Mouse (Mus musculus): ENCODE data around the gene Adcy3. TPM values are rescaled to one million over a fixed set of nuclear protein-coding genes. Genes with fewer than 3 reads are reported as not detected.

Gene Adcy3
- 16.5 and 17.4 TPM in 2 replicates for polyA plus RNA-seq (2015; fragmentation: Nextera tagmentation; extraction: Ambion mirVana)

DNA sequence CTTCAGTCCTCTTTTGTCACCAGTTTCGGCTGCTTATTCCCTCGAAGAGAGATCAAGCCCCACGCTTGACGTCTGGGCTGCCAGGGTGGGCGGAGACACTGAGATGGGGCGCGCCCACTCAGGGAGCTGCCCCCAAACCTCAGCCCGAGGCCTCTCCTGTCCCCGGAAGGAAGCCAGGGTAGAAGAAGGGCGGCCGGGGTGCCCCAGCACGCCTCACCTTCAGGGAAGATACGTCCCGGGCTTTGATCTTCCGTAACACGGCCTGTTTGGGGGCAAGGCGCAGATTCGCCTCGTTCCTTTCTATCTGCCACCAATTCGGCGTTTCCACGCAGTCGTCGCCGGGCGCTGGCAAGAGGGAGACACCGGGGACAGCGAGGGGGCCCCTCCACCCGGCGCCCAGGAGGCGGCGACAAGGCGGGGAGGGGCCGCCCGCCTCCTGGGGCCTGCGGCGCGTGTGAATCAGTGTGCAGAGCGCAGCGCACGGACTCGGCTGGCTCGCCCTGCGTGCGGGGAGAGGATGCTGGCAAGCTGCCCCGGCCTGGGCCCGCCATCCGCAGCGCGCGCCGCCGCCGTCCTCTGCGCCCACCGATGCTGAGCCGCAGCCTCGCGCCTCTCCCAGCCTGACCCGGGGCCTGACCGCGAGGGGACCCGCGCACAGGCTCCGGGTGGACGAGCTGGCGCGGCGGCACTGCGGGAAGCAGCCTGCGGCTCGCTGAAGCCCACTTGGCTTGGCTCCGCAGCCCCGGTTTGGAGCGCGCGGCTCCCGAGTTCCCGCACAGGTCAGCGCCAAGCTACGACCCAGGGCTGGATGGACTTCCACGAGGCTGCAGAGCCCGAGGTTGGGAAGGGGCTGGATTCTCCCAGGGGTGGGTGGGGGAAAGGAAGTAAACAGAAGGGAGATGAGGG, at the start of gene Adcy3:
Gene Adcy3, plus strand, starts transcription at position 163 of the 906 bp plus-strand sequence.
- under 1% methylated on average over 76 of the region's 83 CpGs for WGBS
- Histone ChIP-seq H3K27me3 (no peaks in the 10 kb centered on the region), H3K36me3 (peaks cover 5% of the 10 kb centered on the region; the same call in 1 of the 2 replicates), H3K9me3 (replicated peaks) (no peaks in the 10 kb centered on the region), H3K9ac (peak within 1 kb of the TSS; percentile 47), H3K4me2 (replicated peaks) (peak within 1 kb of the TSS; percentile 81), H3K4me3 (replicated peaks) (peak within 1 kb of the TSS; percentile 64), H3K4me1 (peaks cover 33% of the 10 kb centered on the region), H3K27ac (replicated peaks) (peak within 1 kb of the TSS; percentile 82)
- peak; percentile 85 for ATAC-seq (ENCODE audit: insufficient number of reproducible peaks, low FRiP score, low TSS enrichment, low read depth)

DNA sequence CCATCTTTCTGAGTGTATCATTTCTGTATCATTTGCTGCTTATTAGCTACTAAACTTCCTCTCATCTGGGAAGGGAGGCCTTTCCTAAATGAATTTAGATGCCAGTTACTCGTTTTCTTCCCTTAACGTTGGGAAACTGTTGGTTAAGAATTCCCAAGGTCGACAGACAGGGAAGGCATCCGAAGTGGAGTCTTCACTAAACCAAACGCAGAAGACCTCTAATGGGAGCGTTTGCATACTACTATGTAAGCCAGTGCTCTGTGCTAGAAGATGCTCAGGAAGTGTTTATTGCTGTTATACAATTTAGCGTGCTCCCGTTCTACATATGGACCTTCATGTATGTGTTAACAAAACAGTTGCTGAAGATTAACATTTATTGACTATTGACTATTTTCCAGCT, 49.5 kb upstream of the Adcy3 start:
- peaks cover 24% of the 10 kb centered on the region for H3K36me3 ChIP-seq
- peak overlapping the region; percentile 73 for H3K4me2 ChIP-seq (replicated peaks)
- H3K4me1 ChIP-seq: peaks cover 8% of the 10 kb centered on the region
- no peaks in the 10 kb centered on the region for H3K9me3 ChIP-seq (replicated peaks)
- H3K27ac ChIP-seq (replicated peaks): no peak overlapping the region
- H3K9ac ChIP-seq: no peak overlapping the region
- no peaks in the 10 kb centered on the region for H3K27me3 ChIP-seq
- H3K4me3 ChIP-seq (replicated peaks): peak overlapping the region; percentile 68
- no peak for ATAC-seq (ENCODE audit: insufficient number of reproducible peaks, low FRiP score, low TSS enrichment, low read depth)
- 56% methylated on average over 8 of the region's 8 CpGs for WGBS

DNA sequence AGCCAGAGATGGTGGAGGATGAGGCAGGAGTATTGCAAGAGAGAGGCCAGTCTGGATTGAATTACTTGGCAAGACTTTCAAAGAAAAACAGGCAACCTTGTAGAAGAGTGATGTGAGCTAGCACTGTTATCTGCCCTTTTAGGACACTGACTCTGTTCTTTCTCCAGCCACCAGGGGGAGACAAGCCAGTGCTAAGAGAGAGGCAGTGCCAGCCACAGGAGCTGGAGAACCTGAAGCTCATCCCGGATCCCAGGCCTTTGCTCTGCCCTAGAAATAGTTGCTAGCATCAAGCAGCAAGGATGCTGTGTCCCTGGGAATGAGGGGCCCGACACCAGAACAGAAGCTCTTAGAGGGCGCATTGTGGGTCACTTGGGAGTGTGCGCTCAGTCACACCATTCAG, 25.5 kb upstream of the Adcy3 start:
- ATAC-seq (ENCODE audit: insufficient number of reproducible peaks, low FRiP score, low TSS enrichment, low read depth): no peak
- 69% methylated on average over 4 of the region's 4 CpGs for WGBS
- H3K27ac ChIP-seq (replicated peaks): no peak overlapping the region

GRCm38 (mm10) chr12:4116132-4116531, 16.8 kb upstream of the Adcy3 start:
- Histone ChIP-seq H3K4me1 (0 out of 2 replicates have a peak, but pooled peaks cover 4% of the 10 kb centered on the region), H3K36me3 (no peaks in the 10 kb centered on the region; the same call in none of the 2 replicates), H3K9me3 (replicated peaks) (no peaks in the 10 kb centered on the region), H3K9ac (no peak overlapping the region), H3K4me2 (replicated peaks) (no peak overlapping the region), H3K27ac (replicated peaks) (no peak overlapping the region), H3K27me3 (no peaks in the 10 kb centered on the region), H3K4me3 (replicated peaks) (no peak overlapping the region)
- 77% methylated on average over 9 of the region's 9 CpGs for WGBS
- no peak for ATAC-seq (ENCODE audit: insufficient number of reproducible peaks, low FRiP score, low TSS enrichment, low read depth)

More for the DNA sequence above, 25.5 kb upstream of the Adcy3 start:
- Histone ChIP-seq H3K4me1 (no peaks in the 10 kb centered on the region), H3K36me3 (peaks cover 30% of the 10 kb centered on the region), H3K4me2 (replicated peaks) (no peak overlapping the region), H3K9ac (no peak overlapping the region), H3K9me3 (replicated peaks) (no peaks in the 10 kb centered on the region), H3K4me3 (replicated peaks) (no peak overlapping the region), H3K27me3 (no peaks in the 10 kb centered on the region)

GRCm38 (mm10) chr12:4117136-4117535, 15.8 kb upstream of the Adcy3 start:
- Histone ChIP-seq H3K27ac (replicated peaks) (no peak overlapping the region), H3K9ac (no peak overlapping the region), H3K4me2 (replicated peaks) (no peak overlapping the region), H3K4me3 (replicated peaks) (no peak overlapping the region), H3K9me3 (replicated peaks) (no peaks in the 10 kb centered on the region), H3K27me3 (no peaks in the 10 kb centered on the region), H3K4me1 (0 out of 2 replicates have a peak, but pooled peaks cover 4% of the 10 kb centered on the region), H3K36me3 (no peaks in the 10 kb centered on the region; the same call in none of the 2 replicates)
- WGBS: 63% methylated on average over 3 of the region's 3 CpGs
- ATAC-seq (ENCODE audit: insufficient number of reproducible peaks, low FRiP score, low TSS enrichment, low read depth): no peak

GRCm38 (mm10) chr12:4117579-4117978, 15.3 kb upstream of the Adcy3 start:
- H3K4me2 ChIP-seq (replicated peaks): no peak overlapping the region
- no peak overlapping the region for H3K4me3 ChIP-seq (replicated peaks)
- H3K36me3 ChIP-seq: no peaks in the 10 kb centered on the region; the same call in none of the 2 replicates
- H3K27me3 ChIP-seq: no peaks in the 10 kb centered on the region
- H3K9me3 ChIP-seq (replicated peaks): no peaks in the 10 kb centered on the region
- no peak overlapping the region for H3K27ac ChIP-seq (replicated peaks)
- no peak for ATAC-seq (ENCODE audit: insufficient number of reproducible peaks, low FRiP score, low TSS enrichment, low read depth)
- no peak overlapping the region for H3K9ac ChIP-seq
- 0 out of 2 replicates have a peak, but pooled peaks cover 4% of the 10 kb centered on the region for H3K4me1 ChIP-seq
- WGBS: 61% methylated on average over 4 of the region's 4 CpGs

- ATAC-seq (ENCODE audit: insufficient number of reproducible peaks, low FRiP score, low TSS enrichment, low read depth): no peak
These were observed 5.6 kb upstream of the Adcy3 start for GRCm38 (mm10) chr12:4127346-4127745.

DNA sequence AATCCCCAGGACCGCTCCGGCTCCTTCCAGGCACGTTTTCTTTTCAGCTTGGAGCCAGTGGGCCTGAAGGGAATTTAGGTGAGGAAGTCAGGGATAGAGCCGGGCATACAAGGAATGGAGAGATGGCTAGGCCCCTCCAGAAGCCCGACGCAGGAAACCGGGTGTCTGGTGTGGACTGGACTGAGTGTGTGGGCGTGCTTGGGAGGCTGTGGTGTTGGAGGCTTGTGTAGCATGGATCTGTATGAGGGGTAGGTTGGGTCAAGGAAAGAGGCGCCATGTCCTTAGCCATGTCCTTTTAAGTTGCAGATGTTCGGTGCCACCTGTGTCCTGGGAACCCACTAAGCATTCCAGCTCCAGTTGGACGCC, 927 bp downstream of the Adcy3 start:
- WGBS: 26% methylated on average over 11 of the region's 11 CpGs
- no peaks in the 10 kb centered on the region for H3K9me3 ChIP-seq (replicated peaks)

More at GRCm38 (mm10) chr12:4127346-4127745, 5.6 kb upstream of the Adcy3 start:
- WGBS: 79% methylated on average over 7 of the region's 7 CpGs
- no peak overlapping the region for H3K4me2 ChIP-seq (replicated peaks)
- no peaks in the 10 kb centered on the region for H3K27me3 ChIP-seq
- no peak overlapping the region for H3K27ac ChIP-seq (replicated peaks)
- no peaks in the 10 kb centered on the region for H3K4me1 ChIP-seq
- H3K9me3 ChIP-seq (replicated peaks): no peaks in the 10 kb centered on the region
- H3K4me3 ChIP-seq (replicated peaks): no peak overlapping the region
- no peak overlapping the region for H3K9ac ChIP-seq
- no peaks in the 10 kb centered on the region for H3K36me3 ChIP-seq

GRCm38 (mm10) chr12:4143179-4143578, 10.3 kb downstream of the Adcy3 start:
- no peak overlapping the region for H3K9ac ChIP-seq
- H3K27me3 ChIP-seq: no peaks in the 10 kb centered on the region
- no peak for ATAC-seq (ENCODE audit: insufficient number of reproducible peaks, low FRiP score, low TSS enrichment, low read depth)
- WGBS: 89% methylated on average over 5 of the region's 5 CpGs
- H3K27ac ChIP-seq (replicated peaks): no peak overlapping the region
- no peaks in the 10 kb centered on the region for H3K9me3 ChIP-seq (replicated peaks)
- no peak overlapping the region for H3K4me3 ChIP-seq (replicated peaks)
- H3K36me3 ChIP-seq: peaks cover 10% of the 10 kb centered on the region
- H3K4me2 ChIP-seq (replicated peaks): no peak overlapping the region
- H3K4me1 ChIP-seq: 0 out of 2 replicates have a peak, but pooled peaks cover 3% of the 10 kb centered on the region

More for the DNA sequence above, 927 bp downstream of the Adcy3 start:
- Histone ChIP-seq H3K4me2 (replicated peaks) (peak overlapping the region; percentile 81), H3K9ac (peak overlapping the region; percentile 47), H3K27ac (replicated peaks) (peak overlapping the region; percentile 82; the same call in 1 of the 2 replicates), H3K27me3 (no peaks in the 10 kb centered on the region), H3K4me1 (peaks cover 33% of the 10 kb centered on the region), H3K4me3 (replicated peaks) (peak overlapping the region; percentile 64), H3K36me3 (peaks cover 7% of the 10 kb centered on the region; the same call in 1 of the 2 replicates)
- no peak for ATAC-seq (ENCODE audit: insufficient number of reproducible peaks, low FRiP score, low TSS enrichment, low read depth)

- Histone ChIP-seq H3K4me3 (replicated peaks) (no peak overlapping the region), H3K4me2 (replicated peaks) (no peak overlapping the region), H3K9me3 (replicated peaks) (no peaks in the 10 kb centered on the region), H3K27ac (replicated peaks) (no peak overlapping the region), H3K36me3 (no peaks in the 10 kb centered on the region), H3K4me1 (no peaks in the 10 kb centered on the region), H3K27me3 (no peaks in the 10 kb centered on the region), H3K9ac (no peak overlapping the region)
- no peak for ATAC-seq (ENCODE audit: insufficient number of reproducible peaks, low FRiP score, low TSS enrichment, low read depth)
- 69% methylated on average over 2 of the region's 2 CpGs for WGBS
These were observed 18.0 kb downstream of the Adcy3 start for GRCm38 (mm10) chr12:4150936-4151335.

- Histone ChIP-seq H3K36me3 (no peaks in the 10 kb centered on the region), H3K4me1 (no peaks in the 10 kb centered on the region), H3K9ac (no peak overlapping the region), H3K9me3 (replicated peaks) (no peaks in the 10 kb centered on the region), H3K4me2 (replicated peaks) (no peak overlapping the region), H3K27me3 (no peaks in the 10 kb centered on the region), H3K27ac (replicated peaks) (no peak overlapping the region), H3K4me3 (replicated peaks) (no peak overlapping the region)
- ATAC-seq (ENCODE audit: insufficient number of reproducible peaks, low FRiP score, low TSS enrichment, low read depth): no peak
- 85% methylated on average over 3 of the region's 3 CpGs for WGBS
These were observed 19.1 kb downstream of the Adcy3 start for GRCm38 (mm10) chr12:4151969-4152368.

All from embryonic facial prominence, embryonic 15.5 days (tissue).